ENCODE assay signal across 13 mouse cellular contexts in genomic region chr1:170609872-170610271, GRCm38 (mm10). TPM values are rescaled to one million over a fixed set of nuclear protein-coding genes. Genes with fewer than 3 reads are reported as not detected.
A peak's percentile ranks its signal among the peaks of the same experiment; 100 is the strongest.
DNase-seq lines count a peak whose midpoint lies in the region; ATAC-seq lines count a peak whose summit lies in the region.
"Had no signal": no experiment of that assay in that cellular context is flagged by ENCODE, and none has a peak within 500 bp of the region (broad histone marks: within the 10 kb centered on the region; RNA-seq: fewer than 3 reads in every experiment).

No protein-coding gene starts in this region.

- no peak; the same call in 1 of the 2 replicates for ATAC-seq in embryonic facial prominence, embryonic 14.5 days (ENCODE audit: low read depth)
- no peak for ATAC-seq in limb, embryonic 11.5 days (ENCODE audit: insufficient number of reproducible peaks, low FRiP score, low TSS enrichment, low read depth)
- ATAC-seq in megakaryocyte progenitor cell, adult 5-6 weeks (replicated peaks; ENCODE audit: poor library complexity): peak; percentile 69

- DNase-seq in lung, postnatal 14 days: peak; percentile 8
- DNase-seq in lung, adult 18-20 months: no peak
- peak; percentile 79 for DNase-seq in embryonic facial prominence, embryonic 14.5 days (ENCODE audit: low spot score)
- DNase-seq in limb, embryonic 11.5 days (ENCODE audit: low spot score): peak; percentile 30
- no peak for DNase-seq in gastrocnemius, adult 8-10 months (ENCODE audit: low spot score in 2 of 2)
- no peak for DNase-seq in cerebellum, adult 11 months
- DNase-seq: cerebellum, adult 8-10 months; kidney, adult 9 months; retina, postnatal 1 day had no signal

- no peaks in the 10 kb centered on the region for H3K9me3 ChIP-seq in embryonic facial prominence, embryonic 14.5 days (ENCODE audit: control insufficient read depth, low read length)
- no peaks in the 10 kb centered on the region for H3K9me3 ChIP-seq in limb, embryonic 11.5 days (ENCODE audit: control insufficient read depth, low read length)
- H3K9me3 ChIP-seq: hindbrain, embryonic 15.5 days; midbrain, embryonic 12.5 days; neural tube, embryonic 13.5 days had no signal

- no peaks in the 10 kb centered on the region for H3K27me3 ChIP-seq in embryonic facial prominence, embryonic 14.5 days (replicated peaks; ENCODE audit: control insufficient read depth, insufficient read depth, low read length)
- no peaks in the 10 kb centered on the region for H3K27me3 ChIP-seq in limb, embryonic 11.5 days (ENCODE audit: control insufficient read depth, insufficient read depth, low read length)
- H3K27me3 ChIP-seq: hindbrain, embryonic 15.5 days; midbrain, embryonic 12.5 days; neural tube, embryonic 13.5 days had no signal

- no peaks in the 10 kb centered on the region for H3K36me3 ChIP-seq in embryonic facial prominence, embryonic 14.5 days (ENCODE audit: control insufficient read depth, insufficient read depth, low read length)
- no peaks in the 10 kb centered on the region for H3K36me3 ChIP-seq in limb, embryonic 11.5 days (ENCODE audit: control insufficient read depth, insufficient read depth, low read length)
- H3K36me3 ChIP-seq: hindbrain, embryonic 15.5 days; midbrain, embryonic 12.5 days; neural tube, embryonic 13.5 days had no signal

- no peak overlapping the region for H3K9ac ChIP-seq in embryonic facial prominence, embryonic 14.5 days (ENCODE audit: low read depth, low read length)
- H3K9ac ChIP-seq in limb, embryonic 11.5 days (ENCODE audit: low read length): no peak overlapping the region
- H3K9ac ChIP-seq: hindbrain, embryonic 15.5 days; midbrain, embryonic 12.5 days; neural tube, embryonic 13.5 days had no signal

- H3K27ac ChIP-seq in embryonic facial prominence, embryonic 14.5 days (replicated peaks; ENCODE audit: low read depth, low read length): no peak overlapping the region
- no peak overlapping the region for H3K27ac ChIP-seq in limb, embryonic 11.5 days (replicated peaks; ENCODE audit: low read depth, low read length)
- H3K27ac ChIP-seq: hindbrain, embryonic 15.5 days; midbrain, embryonic 12.5 days; neural tube, embryonic 13.5 days had no signal

- 54% methylated on average over 7 of the region's 7 CpGs for WGBS in embryonic facial prominence, embryonic 14.5 days
- WGBS in limb, embryonic 11.5 days: 71% methylated on average over 7 of the region's 7 CpGs

- H3K4me3 ChIP-seq in embryonic facial prominence, embryonic 14.5 days (ENCODE audit: low read depth, low read length): no peak overlapping the region
- no peak overlapping the region for H3K4me3 ChIP-seq in limb, embryonic 11.5 days (ENCODE audit: low read depth, low read length)
- H3K4me3 ChIP-seq: hindbrain, embryonic 15.5 days; midbrain, embryonic 12.5 days; neural tube, embryonic 13.5 days had no signal

- no peak overlapping the region for H3K4me2 ChIP-seq in embryonic facial prominence, embryonic 14.5 days (ENCODE audit: low read depth, low read length)
- H3K4me2 ChIP-seq in limb, embryonic 11.5 days (ENCODE audit: low read depth, severe bottlenecking): no peak overlapping the region
- H3K4me2 ChIP-seq: hindbrain, embryonic 15.5 days; midbrain, embryonic 12.5 days; neural tube, embryonic 13.5 days had no signal

- no peaks in the 10 kb centered on the region; the same call in 1 of the 2 replicates for H3K4me1 ChIP-seq in embryonic facial prominence, embryonic 14.5 days (ENCODE audit: control insufficient read depth, insufficient read depth, low read length)
- H3K4me1 ChIP-seq in limb, embryonic 11.5 days (ENCODE audit: control insufficient read depth, insufficient read depth, low read length): peaks cover 3% of the 10 kb centered on the region; the same call in 1 of the 2 replicates
- H3K4me1 ChIP-seq: hindbrain, embryonic 15.5 days; midbrain, embryonic 12.5 days; neural tube, embryonic 13.5 days had no signal

RNA-seq across cellular contexts. Expression of gene Nos1ap, which starts 20.2 kb away (rescaled TPM):
- 6.6 and 7.7 TPM in 2 replicates for polyA plus RNA-seq in embryonic facial prominence, embryonic 14.5 days (2014; fragmentation: Nextera tagmentation; extraction: Ambion mirVana)
- 5.6 and 6.1 TPM in 2 replicates for polyA plus RNA-seq in limb, embryonic 11.5 days (2014; fragmentation: Nextera tagmentation; extraction: Ambion mirVana)
- total RNA-seq in megakaryocyte progenitor cell, adult 5-6 weeks (2015): 9.9 and 12.4 TPM in 2 replicates
- 5.8 and 10.3 TPM in 2 replicates for total RNA-seq in megakaryocyte progenitor cell, adult 5-6 weeks (2017)
- total RNA-seq in gastrocnemius, adult 8-10 months (2022): 1 to 10 TPM in 1 of 4 experiments, under 1 TPM in 3; 0.35 to 1.0 (median 0.60) TPM

RNA-seq across cellular contexts. Expression of gene Olfml2b, which starts 34.5 kb away (rescaled TPM):
- 43.7 and 46.6 TPM in 2 replicates for polyA plus RNA-seq in embryonic facial prominence, embryonic 14.5 days (2014; fragmentation: Nextera tagmentation; extraction: Ambion mirVana)
- polyA plus RNA-seq in limb, embryonic 11.5 days (2014; fragmentation: Nextera tagmentation; extraction: Ambion mirVana): 13.8 and 14.7 TPM in 2 replicates
- total RNA-seq in megakaryocyte progenitor cell, adult 5-6 weeks (2015): 0.67 and 1.3 TPM in 2 replicates
- total RNA-seq in megakaryocyte progenitor cell, adult 5-6 weeks (2017): 1.8 and 2.0 TPM in 2 replicates
- total RNA-seq in gastrocnemius, adult 8-10 months (2022): 1 to 10 TPM; 1.5 to 3.4 (median 2.0) TPM

Comparison
In these comparisons a context has a peak if more than half of its experiments do, and no peak if none do; other contexts are left out.
1. DNase-seq: peak in lung, postnatal 14 days (single experiment), embryonic facial prominence, embryonic 14.5 days (single experiment) and limb, embryonic 11.5 days (single experiment); none in lung, adult 18-20 months (0 of 2), gastrocnemius, adult 8-10 months (0 of 2) and cerebellum, adult 11 months (single experiment).